ENCODE assay signal across 10 mouse cellular contexts in the genomic region with DNA sequence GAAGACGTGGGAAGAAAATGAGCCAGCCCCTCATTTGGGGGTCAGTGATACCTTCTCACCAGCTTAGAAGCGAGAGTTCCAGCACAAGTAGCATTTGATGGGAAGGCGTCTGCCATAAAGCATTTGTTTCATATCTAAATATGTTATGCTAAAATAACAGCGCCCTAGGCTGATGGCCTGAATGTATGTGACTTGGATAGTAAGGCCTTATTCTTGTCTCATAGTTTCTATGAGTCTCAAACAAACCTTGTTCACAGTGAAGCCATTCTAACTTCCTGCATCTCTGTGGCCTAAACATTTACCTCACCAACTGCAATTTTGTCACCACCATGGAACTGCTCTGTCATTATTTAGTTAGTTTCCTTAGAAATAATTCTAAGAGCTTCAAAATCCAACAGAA. TPM values are rescaled to one million over a fixed set of nuclear protein-coding genes. Genes with fewer than 3 reads are reported as not detected.
A peak's percentile ranks its signal among the peaks of the same experiment; 100 is the strongest.
DNase-seq lines count a peak whose midpoint lies in the region; ATAC-seq and TF ChIP-seq lines count a peak whose summit lies in the region.
"Had no signal": no experiment of that assay in that cellular context is flagged by ENCODE, and none has a peak within 500 bp of the region (broad histone marks: within the 10 kb centered on the region; RNA-seq: fewer than 3 reads in every experiment).

No protein-coding gene starts in this region.

- H3K4me3 ChIP-seq in heart, embryonic 11.5 days (ENCODE audit: low read depth, low read length): no peak overlapping the region
- H3K4me3 ChIP-seq in thymus, adult 2 months (ENCODE audit: control insufficient read depth, insufficient read depth, low read length): no peak overlapping the region
- peak overlapping the region; percentile 43 for H3K4me3 ChIP-seq in liver, embryonic 12.5 days
- H3K4me3 ChIP-seq in olfactory bulb, adult 2 months (ENCODE audit: insufficient read depth, low read depth, low read length): peak overlapping the region; percentile 18

- H3K9me3 ChIP-seq in heart, embryonic 11.5 days (replicated peaks; ENCODE audit: control insufficient read depth, low read length): no peaks in the 10 kb centered on the region
- H3K9me3 ChIP-seq in liver, embryonic 12.5 days (replicated peaks): no peaks in the 10 kb centered on the region

- H3K4me2 ChIP-seq in heart, embryonic 11.5 days: peak overlapping the region; percentile 9; the same call in 1 of the 2 replicates
- peak overlapping the region; percentile 44 for H3K4me2 ChIP-seq in liver, embryonic 12.5 days

- H3K27me3 ChIP-seq in heart, embryonic 11.5 days (ENCODE audit: control insufficient read depth, insufficient read depth, low read length): no peaks in the 10 kb centered on the region
- H3K27me3 ChIP-seq in thymus, adult 2 months (ENCODE audit: control insufficient read depth, insufficient read depth, low read length): no peaks in the 10 kb centered on the region
- no peaks in the 10 kb centered on the region for H3K27me3 ChIP-seq in liver, embryonic 12.5 days (replicated peaks)

- ATAC-seq in heart, embryonic 11.5 days (replicated peaks; ENCODE audit: insufficient number of reproducible peaks, low FRiP score, low TSS enrichment): no peak
- ATAC-seq in liver, embryonic 12.5 days: no peak

- no peak for DNase-seq in heart, postnatal 10 days
- no peak for DNase-seq in thymus, adult 2 months
- DNase-seq in thymus, postnatal 0 days (ENCODE audit: low spot score): no peak
- DNase-seq in layer of hippocampus, postnatal 14 days (ENCODE audit: low spot score in 2 of 2): no peak
- DNase-seq in spleen, postnatal 36 days (ENCODE audit: low spot score in 2 of 2): no peak
- DNase-seq: kidney, adult 2 months; lung, postnatal 36 days had no signal

- intact Hi-C loops in heart, postnatal 10 days (cut with DNase I): no loop called here

- H3K4me1 ChIP-seq in heart, embryonic 11.5 days (ENCODE audit: control insufficient read depth, insufficient read depth, low read length): no peaks in the 10 kb centered on the region
- H3K4me1 ChIP-seq in thymus, adult 2 months (replicated peaks; ENCODE audit: control insufficient read depth, insufficient read depth, low read length): peaks cover 6% of the 10 kb centered on the region
- 0 out of 2 replicates have a peak, but pooled peaks cover 3% of the 10 kb centered on the region for H3K4me1 ChIP-seq in liver, embryonic 12.5 days
- no peaks in the 10 kb centered on the region for H3K4me1 ChIP-seq in olfactory bulb, adult 2 months (ENCODE audit: control insufficient read depth, insufficient read depth, low read length)

- WGBS in heart, embryonic 11.5 days (ENCODE audit: insufficient replicate concordance): 83% methylated on average over 4 of the region's 4 CpGs
- WGBS in thymus, adult 2 months: 97% methylated on average over 4 of the region's 4 CpGs
- 72% methylated on average over 4 of the region's 4 CpGs for WGBS in liver, embryonic 12.5 days (ENCODE audit: insufficient replicate concordance)
- WGBS in olfactory bulb, adult 2 months: 90% methylated on average over 4 of the region's 4 CpGs

- TF ChIP-seq POLR2A in thymus, adult 2 months (IDR thresholded peaks at IDR 0.05; ENCODE audit: control insufficient read depth, extremely low read depth, insufficient read depth, low read length, poor library complexity): no peak
- no peak for TF ChIP-seq POLR2A in olfactory bulb, adult 2 months (IDR thresholded peaks at IDR 0.05; ENCODE audit: insufficient read depth, low read depth, low read length)

- no peaks in the 10 kb centered on the region for H3K36me3 ChIP-seq in heart, embryonic 11.5 days (ENCODE audit: control insufficient read depth, insufficient read depth, low read length)
- H3K36me3 ChIP-seq in thymus, adult 2 months (ENCODE audit: control insufficient read depth, insufficient read depth, low read length): peaks cover 3% of the 10 kb centered on the region
- H3K36me3 ChIP-seq in liver, embryonic 12.5 days: no peaks in the 10 kb centered on the region

- H3K27ac ChIP-seq in heart, embryonic 11.5 days (ENCODE audit: low read depth, low read length): no peak overlapping the region
- peak overlapping the region; percentile 50 for H3K27ac ChIP-seq in thymus, adult 2 months (ENCODE audit: control insufficient read depth, insufficient read depth, low read length)
- H3K27ac ChIP-seq in liver, embryonic 12.5 days: no peak overlapping the region
- no peak overlapping the region for H3K27ac ChIP-seq in olfactory bulb, adult 2 months (ENCODE audit: insufficient read depth, low read depth, low read length)

- TF ChIP-seq CTCF in thymus, adult 2 months (IDR thresholded peaks at IDR 0.05; ENCODE audit: borderline replicate concordance, control insufficient read depth, extremely low read depth, insufficient read depth, low read length, poor library complexity): no peak
- no peak for TF ChIP-seq CTCF in olfactory bulb, adult 2 months (IDR thresholded peaks at IDR 0.05; ENCODE audit: insufficient read depth, low read depth, low read length)

- H3K9ac ChIP-seq in heart, embryonic 11.5 days (ENCODE audit: low read depth, low read length): no peak overlapping the region
- no peak overlapping the region for H3K9ac ChIP-seq in liver, embryonic 12.5 days

RNA-seq across cellular contexts. Expression of a gene that starts 41.0 kb away (rescaled TPM):
- not detected in 2 replicates for polyA plus RNA-seq in heart, embryonic 11.5 days (2014; fragmentation: Nextera tagmentation; extraction: Ambion mirVana)
- not detected for total RNA-seq in heart, postnatal 10 days (2021)
- polyA plus RNA-seq in thymus, adult 2 months (2012; rRNA removed): 9.8 and 13.8 TPM in 2 replicates
- polyA plus RNA-seq in thymus, postnatal 0 days (2015; fragmentation: Nextera tagmentation; extraction: Ambion mirVana): 3.6 and 4.7 TPM in 2 replicates
- polyA plus RNA-seq in liver, embryonic 12.5 days (2016; fragmentation: Nextera tagmentation; extraction: Ambion mirVana): 0.22 TPM in 1 of 2 replicates, not detected in the other
- not detected in 2 replicates for polyA plus RNA-seq in olfactory bulb, adult 2 months (2012; ENCODE audit: insufficient read depth, insufficient read length, low replicate concordance, missing spikeins)
- not detected for total RNA-seq in layer of hippocampus, postnatal 14 days (2021)
- polyA plus RNA-seq: kidney, adult 2 months had no signal

RNA-seq across cellular contexts. Expression of a gene that starts 42.7 kb away (rescaled TPM):
- 3.7 and 4.2 TPM in 2 replicates for polyA plus RNA-seq in heart, embryonic 11.5 days (2014; fragmentation: Nextera tagmentation; extraction: Ambion mirVana)
- total RNA-seq in heart, postnatal 10 days (2021): 1 to 10 TPM; 2.4 to 3.0 TPM
- polyA plus RNA-seq in thymus, adult 2 months (2012; rRNA removed): 277 and 293 TPM in 2 replicates
- 81.3 and 84.2 TPM in 2 replicates for polyA plus RNA-seq in thymus, postnatal 0 days (2015; fragmentation: Nextera tagmentation; extraction: Ambion mirVana)
- 2.4 and 2.9 TPM in 2 replicates for polyA plus RNA-seq in liver, embryonic 12.5 days (2016; fragmentation: Nextera tagmentation; extraction: Ambion mirVana)
- polyA plus RNA-seq in olfactory bulb, adult 2 months (2012; ENCODE audit: insufficient read depth, insufficient read length, low replicate concordance, missing spikeins): not detected in 2 replicates
- 10 to 100 TPM; 61.1 to 62.1 TPM for total RNA-seq in layer of hippocampus, postnatal 14 days (2021)

Comparison
In these comparisons a context has a peak if more than half of its experiments do, and no peak if none do; other contexts are left out.
1. H3K4me3 ChIP-seq: peak in liver, embryonic 12.5 days (single experiment) and olfactory bulb, adult 2 months (single experiment); none in heart, embryonic 11.5 days (single experiment) and thymus, adult 2 months (single experiment).
2. RNA of a gene that starts 42.7 kb away (polyA plus RNA-seq): 277 to 293 TPM in thymus, adult 2 months, not detected in olfactory bulb, adult 2 months and 81.3 to 84.2 TPM in thymus, postnatal 0 days; 3.7 to 4.2 TPM in heart, embryonic 11.5 days and 2.4 to 2.9 TPM in liver, embryonic 12.5 days; every median in the first group is over 10 times any median in the second.